Mouse (Mus musculus) spleen, postnatal 4 days (tissue): Measurements from ENCODE around the gene Dhx16.
A peak's percentile ranks its signal among the peaks of the same experiment; 100 is the strongest.
"Not testable (repeated sequence)": the region's sequence is repeated elsewhere in the genome, so short reads cannot be mapped to it uniquely, and the experiment has no call there.

Experiments
- DNase-seq, 2 experiments: peaks; one replicate each; pipeline ENCODE4 v3.0.0; 2022; ENCODE audit warnings: low spot score in 2 of 2

Dhx16 gene

DNA sequence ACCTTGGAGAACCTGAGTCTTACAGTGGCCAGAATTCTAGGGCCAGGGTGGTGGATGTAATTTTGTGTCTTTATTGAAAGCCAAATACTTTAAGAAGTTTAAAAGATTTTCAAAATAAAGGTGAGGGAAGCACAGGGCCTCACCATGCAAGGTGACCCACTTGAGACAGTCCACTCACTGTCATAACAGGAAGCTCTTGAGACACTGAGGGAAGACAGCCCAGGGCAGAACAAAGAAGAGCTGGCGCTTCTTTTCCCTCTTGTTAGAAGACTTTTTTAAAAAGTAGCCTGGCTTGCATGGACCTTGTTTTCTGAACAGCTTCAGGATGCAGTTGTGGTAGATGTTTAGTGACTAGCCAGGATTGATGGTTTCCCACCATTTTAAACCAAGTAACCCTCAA is 40.8 kb downstream of the Dhx16 start:
- no peak for DNase-seq

DNA sequence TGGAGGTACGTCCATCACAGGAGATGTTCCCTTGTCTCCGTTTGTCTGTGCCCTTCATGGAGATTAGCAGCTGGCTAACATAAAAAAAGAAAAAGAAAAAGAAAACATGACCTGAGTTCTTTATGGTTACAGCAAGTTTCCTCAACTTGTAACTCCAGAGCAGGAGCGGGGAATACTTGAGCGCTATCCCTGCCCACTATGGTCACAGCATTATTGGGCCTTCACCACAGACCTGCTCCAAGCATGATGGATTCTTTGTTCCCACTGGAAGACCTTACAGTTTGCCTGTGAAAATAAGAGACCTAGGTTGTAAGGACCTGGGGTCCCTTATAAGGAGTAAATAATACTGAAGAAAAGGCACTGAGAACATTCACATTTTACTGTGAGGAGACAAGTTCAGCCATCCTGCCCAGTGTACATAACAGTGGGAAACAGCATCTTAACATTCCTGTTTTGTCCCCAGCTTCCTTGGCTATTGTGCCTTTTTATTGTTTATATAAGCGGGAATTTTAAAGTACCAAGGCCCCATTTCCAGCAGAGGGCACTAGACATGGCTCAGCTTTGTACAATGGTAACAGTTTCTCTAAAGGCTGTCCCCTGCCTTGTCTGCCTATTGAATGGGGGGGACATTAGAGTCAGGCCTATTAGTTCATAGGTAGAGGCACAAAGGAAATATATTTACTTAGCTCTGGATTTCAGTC is 41.4 kb downstream of the Dhx16 start:
- no peak for DNase-seq

- DNase-seq: no peak
Observed at GRCm38 (mm10) chr17:35921710-35922109, 42.1 kb downstream of the Dhx16 start.

DNA sequence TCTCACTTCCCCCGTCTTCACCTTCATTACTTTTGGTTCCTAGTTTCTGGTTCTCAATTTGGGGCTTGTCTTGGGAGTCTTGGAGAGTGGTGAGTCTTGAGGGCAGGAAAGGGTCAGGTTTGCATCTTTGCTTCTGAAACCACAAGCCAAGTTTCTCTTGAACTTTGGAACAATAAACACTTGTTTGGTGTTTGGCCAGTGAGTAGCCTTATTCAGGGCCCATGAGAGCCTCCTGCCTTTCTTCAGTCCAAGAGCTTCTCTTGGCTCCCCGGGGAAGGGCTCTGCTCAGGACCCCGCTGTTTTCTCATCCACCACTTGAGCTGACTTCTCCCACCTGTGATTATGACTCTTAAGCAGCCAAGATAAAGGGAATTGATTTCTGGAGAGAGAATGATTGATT is 42.9 kb downstream of the Dhx16 start:
- DNase-seq: no peak

DNA sequence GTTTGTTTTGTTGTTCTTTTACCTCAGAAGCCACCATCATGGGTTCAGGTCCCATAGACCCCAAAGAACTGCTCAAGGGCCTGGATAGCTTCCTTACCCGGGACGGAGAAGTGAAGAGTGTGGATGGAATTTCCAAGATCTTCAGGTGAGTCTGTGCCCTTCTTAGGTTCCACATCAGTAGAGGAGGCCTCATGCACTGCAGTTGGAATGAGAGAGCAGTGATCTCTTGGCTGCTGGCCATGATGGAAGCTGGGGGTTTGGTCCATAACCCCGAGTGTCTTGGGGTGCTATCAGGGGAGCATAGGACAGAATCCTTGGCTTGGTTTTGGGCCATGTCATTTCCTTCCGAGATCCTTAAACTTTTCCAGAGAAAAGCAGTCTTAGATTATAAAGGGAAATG is 43.7 kb downstream of the Dhx16 start:
- DNase-seq: no peak

- peak in 1 of 2 experiments; percentile 12 for DNase-seq
Observed at GRCm38 (mm10) chr17:35927471-35927870, 47.9 kb downstream of the Dhx16 start.

DNA sequence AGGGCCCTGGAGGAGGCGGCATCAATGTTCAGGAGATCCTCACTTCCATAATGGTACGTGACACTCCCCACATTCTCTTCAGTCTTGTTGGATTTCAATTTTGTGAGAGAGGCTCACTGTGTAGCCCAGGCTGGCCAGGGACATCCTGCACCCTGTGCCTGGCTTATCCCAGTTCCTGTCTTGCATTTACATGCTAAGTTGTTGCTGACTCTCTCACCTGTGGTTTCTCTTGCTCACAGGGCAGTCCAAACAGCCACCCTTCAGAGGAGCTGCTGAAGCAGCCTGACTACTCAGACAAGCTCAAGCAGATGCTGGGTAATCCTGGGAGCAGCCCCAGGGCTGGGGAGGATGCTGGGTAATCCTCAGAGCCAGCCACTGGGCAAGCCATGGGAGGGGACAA is 49.9 kb downstream of the Dhx16 start:
- no peak for DNase-seq

GRCm38 (mm10) chr17:35930627-35931026 is 51.0 kb downstream of the Dhx16 start:
- DNase-seq: peak in 1 of 2 experiments; percentile 13

DNA sequence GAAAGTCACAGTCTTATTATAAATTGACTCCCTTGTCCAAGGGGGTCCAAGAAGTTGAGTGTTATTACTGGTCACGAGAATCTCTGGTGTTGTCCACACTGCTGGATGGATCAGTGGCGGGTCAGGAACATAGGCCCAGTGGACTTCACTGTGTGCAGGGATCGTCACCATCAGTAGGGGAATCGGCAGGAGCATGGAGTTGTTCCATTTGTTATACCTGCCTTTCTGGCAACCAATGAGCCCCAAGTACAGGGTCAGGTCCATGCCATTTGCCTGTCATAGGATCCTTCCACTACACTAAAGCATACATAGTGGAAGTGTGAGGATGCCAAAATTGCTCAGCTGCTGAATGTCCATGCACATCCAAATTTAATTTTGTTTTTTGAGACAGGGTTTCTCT is 53.0 kb downstream of the Dhx16 start:
- DNase-seq: no peak

DNA sequence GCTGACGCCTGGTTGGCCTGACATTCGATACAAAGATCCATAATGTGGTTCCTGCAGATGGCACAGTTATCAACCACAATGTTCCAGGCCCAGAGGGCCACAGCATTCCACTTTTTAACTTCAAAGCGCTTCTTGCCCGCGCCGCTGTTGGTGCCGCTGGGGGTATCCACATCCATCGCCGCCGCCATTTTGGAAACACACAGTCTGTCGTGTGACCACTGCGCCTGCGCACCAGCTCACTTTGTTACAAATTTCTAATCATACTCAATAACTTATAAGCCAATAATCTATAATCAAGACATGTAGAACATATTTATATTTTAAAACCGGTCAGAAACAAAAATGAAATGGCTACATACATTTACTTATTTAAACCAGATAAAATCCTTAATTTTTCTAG is 56.1 kb downstream of the Dhx16 start:
- DNase-seq: not testable (repeated sequence)

DNA sequence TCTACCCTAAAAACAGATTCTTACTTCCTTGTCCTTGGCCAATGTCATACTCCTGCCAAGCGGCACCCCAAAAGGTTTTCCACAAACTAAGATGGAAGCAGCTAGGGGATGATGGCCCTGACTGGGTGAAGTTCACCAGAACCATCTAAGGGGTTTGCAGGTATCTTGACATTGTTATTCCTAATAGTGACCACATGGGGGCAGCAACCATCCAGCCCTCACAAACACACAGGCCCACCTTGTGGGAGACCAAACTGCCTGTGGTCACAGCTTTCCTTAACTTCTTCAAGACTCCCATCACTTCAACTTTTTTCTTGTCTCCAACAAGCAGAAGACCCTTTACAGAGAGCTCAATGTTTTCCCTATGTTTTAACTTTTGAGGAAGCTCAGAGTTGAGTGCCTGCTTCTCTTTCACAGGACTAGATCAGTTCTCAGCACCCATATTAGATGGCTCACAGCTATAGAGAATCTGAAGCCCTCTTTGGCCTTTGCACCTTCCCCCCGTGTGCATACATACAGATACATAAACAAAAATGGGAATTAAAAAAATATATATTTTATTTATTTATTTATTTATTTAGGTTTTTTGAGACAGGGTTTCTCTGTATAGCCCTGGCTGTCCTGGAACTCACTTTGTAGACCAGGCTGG is 58.2 kb downstream of the Dhx16 start:
- peak; percentile 37 to 75 for DNase-seq

DNA sequence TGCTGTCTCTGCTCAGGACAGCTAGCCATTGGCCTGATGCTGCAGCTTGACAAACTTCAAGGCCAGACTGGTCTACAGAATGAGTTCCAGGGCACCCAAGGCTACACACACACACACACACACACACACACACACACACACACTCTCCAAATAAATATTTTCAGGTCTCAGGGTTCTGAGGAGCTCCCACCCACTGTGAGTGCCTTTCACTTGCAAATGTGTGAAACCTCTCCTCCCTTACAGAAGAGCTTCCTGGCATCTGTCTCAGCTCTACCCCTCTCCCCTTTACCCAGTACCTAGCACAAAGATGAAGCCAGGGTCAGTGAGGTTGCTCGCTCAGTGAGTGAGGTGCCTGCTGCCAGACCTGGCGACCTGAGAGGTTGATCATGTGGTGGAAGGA is 59.5 kb downstream of the Dhx16 start:
- no peak for DNase-seq

DNA sequence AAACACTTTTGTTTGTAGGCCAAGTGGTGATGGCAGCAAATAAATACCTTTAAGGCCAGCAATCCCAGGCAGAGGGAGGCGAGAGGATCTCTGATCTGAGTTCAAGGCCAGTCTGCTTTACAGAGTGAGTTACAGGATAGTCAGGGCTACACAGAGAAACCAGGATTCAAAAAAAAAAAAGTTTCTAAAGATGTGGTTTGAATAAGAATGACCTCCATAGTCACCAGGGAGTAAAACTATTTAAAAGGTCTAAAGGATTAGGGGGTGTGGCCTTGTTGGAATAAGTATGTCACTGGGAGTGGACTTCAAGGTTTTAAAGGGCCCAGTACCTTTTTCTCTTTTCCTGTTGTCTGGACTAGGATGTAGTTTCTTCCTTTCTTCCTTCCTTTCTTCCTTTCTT is 60.3 kb downstream of the Dhx16 start:
- no peak for DNase-seq
